Mouse (Mus musculus): ENCODE measurements around the gene Nckipsd. TPM values are rescaled to one million over a fixed set of nuclear protein-coding genes. Genes with fewer than 3 reads are reported as not detected.

Gene Nckipsd
- polyA plus RNA-seq, 1 experiment from 2014 or later, result 9.2 TPM

DNA sequence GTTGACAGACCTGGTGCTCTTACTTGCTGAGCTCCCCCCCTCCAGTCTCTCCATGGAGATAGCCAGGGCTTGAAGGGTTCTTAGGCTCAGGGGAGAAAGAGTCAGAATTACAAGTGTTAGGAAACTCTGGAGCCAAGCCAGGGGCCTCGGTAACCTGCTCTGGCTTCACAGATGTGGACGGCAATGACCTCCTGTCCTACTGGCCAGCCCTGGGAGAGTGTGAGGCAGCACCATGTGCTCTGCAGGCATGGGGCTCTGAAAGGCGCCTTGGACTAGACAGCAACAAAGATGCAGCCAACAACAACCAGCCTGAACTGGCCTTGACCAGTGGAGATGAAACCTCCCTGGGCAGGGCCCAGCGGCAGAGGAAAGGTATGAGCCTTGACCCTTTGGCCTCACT lies 39.2 kb downstream of the Nckipsd start:
- H3K4me1 ChIP-seq (replicated peaks), result peaks cover 7% of the 10 kb centered on the region; the same call in 1 of the 2 replicates
- no peak overlapping the region for H3K9ac ChIP-seq
- no peaks in the 10 kb centered on the region for H3K36me3 ChIP-seq
- H3K9me3 ChIP-seq (replicated peaks), result no peaks in the 10 kb centered on the region
- no peak overlapping the region for H3K4me2 ChIP-seq
- 78% methylated on average over 4 of the region's 4 CpGs for WGBS
- peaks cover 66% of the 10 kb centered on the region for H3K27me3 ChIP-seq (replicated peaks)
- H3K27ac ChIP-seq (ENCODE audit: poor library complexity, severe bottlenecking), result no peak overlapping the region
- no peak for ATAC-seq (ENCODE audit: insufficient number of reproducible peaks, low FRiP score)
- H3K4me3 ChIP-seq, result no peak overlapping the region

DNA sequence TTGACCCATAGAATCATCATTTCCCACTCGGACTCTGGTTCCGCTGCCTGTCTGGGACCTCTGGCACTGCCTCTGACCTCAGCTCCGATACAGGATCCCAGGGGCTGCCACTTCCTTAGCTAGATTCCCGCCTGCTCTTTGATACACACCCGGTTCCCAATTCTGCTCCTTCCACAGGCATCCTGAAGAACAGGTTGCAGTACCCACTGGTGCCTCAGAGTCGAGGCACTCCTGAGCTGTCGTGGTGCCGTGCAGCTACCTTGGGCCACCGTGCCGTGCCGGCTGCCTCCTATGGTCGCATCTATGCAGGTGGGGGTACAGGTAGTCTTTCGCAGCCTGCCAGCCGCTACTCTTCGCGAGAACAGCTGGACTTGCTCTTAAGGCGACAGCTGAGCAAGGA lies 40.3 kb downstream of the Nckipsd start:
- Histone ChIP-seq H3K27ac (ENCODE audit: poor library complexity, severe bottlenecking) (no peak overlapping the region), H3K36me3 (no peaks in the 10 kb centered on the region), H3K9me3 (replicated peaks) (no peaks in the 10 kb centered on the region), H3K4me3 (no peak overlapping the region), H3K4me2 (no peak overlapping the region), H3K4me1 (replicated peaks) (peaks cover 9% of the 10 kb centered on the region; the same call in 1 of the 2 replicates), H3K27me3 (replicated peaks) (peaks cover 56% of the 10 kb centered on the region), H3K9ac (no peak overlapping the region)
- no peak for ATAC-seq (ENCODE audit: insufficient number of reproducible peaks, low FRiP score)
- 58% methylated on average over 17 of the region's 17 CpGs for WGBS

DNA sequence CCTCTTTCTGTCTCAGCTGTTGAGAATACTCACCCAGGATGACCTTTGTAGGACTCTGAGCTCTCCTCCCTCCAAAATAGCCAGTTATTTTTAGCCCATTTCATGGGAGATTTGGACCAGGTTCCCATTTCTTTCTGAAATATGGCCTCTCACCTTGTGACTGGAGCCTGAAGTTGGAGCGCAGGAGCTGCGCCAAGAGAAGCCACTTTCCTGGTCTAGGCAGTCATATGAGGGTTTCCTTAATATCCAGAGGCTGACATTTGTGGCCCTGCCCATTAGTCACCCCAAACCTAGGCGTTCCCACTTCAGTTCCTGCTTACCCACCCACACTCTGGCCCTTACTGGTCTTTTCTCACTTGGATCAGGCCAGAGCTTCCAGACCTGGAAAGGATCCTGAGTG lies 44.8 kb downstream of the Nckipsd start, which contains the start of gene Slc26a6:
Gene Slc26a6 (plus strand): TSS at position 308 of the 400 bp plus-strand sequence.
- peak within 1 kb of the TSS; percentile 49 for H3K27ac ChIP-seq (ENCODE audit: poor library complexity, severe bottlenecking)
- no peaks in the 10 kb centered on the region for H3K9me3 ChIP-seq (replicated peaks)
- peak within 1 kb of the TSS; percentile 82 for H3K4me2 ChIP-seq
- peaks cover 21% of the 10 kb centered on the region for H3K27me3 ChIP-seq (replicated peaks)
- 87% methylated on average over 3 of the region's 3 CpGs for WGBS
- ATAC-seq (ENCODE audit: insufficient number of reproducible peaks, low FRiP score), result no peak
- H3K4me3 ChIP-seq, result peak within 1 kb of the TSS; percentile 59
- H3K9ac ChIP-seq, result peak within 1 kb of the TSS; percentile 68
- peaks cover 11% of the 10 kb centered on the region for H3K36me3 ChIP-seq
- H3K4me1 ChIP-seq (replicated peaks), result peaks cover 22% of the 10 kb centered on the region

DNA sequence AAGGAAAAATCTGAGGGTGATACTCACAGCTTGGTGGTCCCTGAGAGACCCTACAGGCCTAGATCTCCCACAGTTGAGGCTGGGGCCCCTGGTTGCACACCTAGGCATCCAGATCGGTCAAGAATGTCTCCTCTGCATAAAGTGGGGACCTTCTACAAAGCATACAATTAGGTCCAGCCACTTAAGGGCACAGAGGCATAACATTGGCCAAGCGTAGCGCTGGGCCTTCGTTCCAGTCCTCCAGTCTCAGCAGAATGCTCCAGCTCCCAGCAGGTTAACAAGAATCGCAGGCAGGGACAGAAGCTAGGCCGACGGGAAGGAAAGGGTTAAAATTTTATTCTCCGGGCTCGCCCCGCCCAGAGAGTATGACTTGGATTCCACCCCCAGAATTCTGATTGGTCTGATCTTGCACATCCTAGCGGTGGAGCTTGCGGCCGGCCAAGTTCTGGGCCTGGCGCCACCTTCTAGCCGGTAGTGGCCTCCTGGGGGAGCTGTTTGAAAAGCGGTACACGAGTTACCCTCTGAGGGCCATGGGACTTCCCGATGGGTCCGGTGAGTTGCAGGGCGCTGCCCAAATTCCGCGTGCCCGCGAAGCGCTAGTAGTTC lies 45.6 kb downstream of the Nckipsd start:
- H3K9me3 ChIP-seq (replicated peaks), result no peaks in the 10 kb centered on the region
- peak overlapping the region; percentile 68 for H3K9ac ChIP-seq
- WGBS, result 2% methylated on average over 25 of the region's 25 CpGs
- H3K4me3 ChIP-seq, result peak overlapping the region; percentile 59
- H3K27me3 ChIP-seq (replicated peaks), result peaks cover 15% of the 10 kb centered on the region
- peaks cover 18% of the 10 kb centered on the region for H3K36me3 ChIP-seq
- peak; percentile 86 for ATAC-seq (ENCODE audit: insufficient number of reproducible peaks, low FRiP score)
- peak overlapping the region; percentile 49 for H3K27ac ChIP-seq (ENCODE audit: poor library complexity, severe bottlenecking)
- H3K4me2 ChIP-seq, result peak overlapping the region; percentile 82
- H3K4me1 ChIP-seq (replicated peaks), result peaks cover 24% of the 10 kb centered on the region

DNA sequence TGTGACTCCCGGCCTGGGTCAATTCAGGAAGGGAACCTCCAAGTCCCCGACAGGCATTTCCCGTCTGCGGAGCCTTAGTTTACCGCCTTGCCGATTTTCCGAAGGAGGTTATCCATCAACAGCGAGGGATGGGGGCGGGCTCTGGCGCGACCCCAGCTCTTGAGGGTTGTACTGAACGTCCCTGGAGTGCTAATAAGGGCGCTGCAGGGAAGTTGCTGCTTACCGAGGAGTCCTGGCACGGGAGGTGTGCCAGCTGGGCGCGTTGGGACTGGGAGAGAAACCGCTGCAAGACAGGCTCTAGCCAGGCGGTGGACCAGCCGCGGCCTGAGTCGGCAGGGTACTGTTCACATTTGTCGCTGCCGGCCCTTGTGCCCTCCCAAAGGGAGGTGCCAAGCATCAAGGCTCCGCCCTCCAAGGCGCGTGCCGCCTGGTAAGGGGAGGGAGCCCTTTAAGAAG lies 46.1 kb downstream of the Nckipsd start:
- peak overlapping the region; percentile 82 for H3K4me2 ChIP-seq
- ATAC-seq (ENCODE audit: insufficient number of reproducible peaks, low FRiP score), result peak; percentile 78
- H3K36me3 ChIP-seq, result peaks cover 19% of the 10 kb centered on the region
- peak overlapping the region; percentile 49 for H3K27ac ChIP-seq (ENCODE audit: poor library complexity, severe bottlenecking)
- under 1% methylated on average over 28 of the region's 28 CpGs for WGBS
- peak overlapping the region; percentile 59 for H3K4me3 ChIP-seq
- peaks cover 27% of the 10 kb centered on the region for H3K4me1 ChIP-seq (replicated peaks)
- H3K27me3 ChIP-seq (replicated peaks), result peaks cover 9% of the 10 kb centered on the region; the same call in 1 of the 2 replicates
- H3K9me3 ChIP-seq (replicated peaks), result no peaks in the 10 kb centered on the region
- H3K9ac ChIP-seq, result peak overlapping the region; percentile 68

DNA sequence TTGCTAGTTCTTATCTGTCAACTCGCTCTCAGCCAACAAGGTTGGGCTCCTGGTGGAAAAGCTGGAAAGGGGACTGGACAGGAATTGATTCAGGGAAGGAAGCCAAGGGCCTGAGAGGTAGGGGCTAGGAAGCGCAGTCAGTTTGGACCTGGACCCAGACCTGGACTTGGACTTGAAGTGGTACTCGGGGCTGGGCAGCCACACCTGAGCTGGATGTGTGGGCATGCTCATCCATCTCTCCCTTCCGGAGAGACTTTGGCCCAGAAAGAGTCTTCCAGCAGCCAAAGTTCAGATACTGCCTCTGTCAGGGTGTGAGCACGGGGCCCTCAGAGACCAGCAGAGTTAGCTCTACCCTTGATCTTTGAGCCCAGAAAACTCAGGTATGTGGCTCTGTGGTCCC lies 47.2 kb downstream of the Nckipsd start:
- WGBS, result 45% methylated on average over 5 of the region's 5 CpGs
- H3K36me3 ChIP-seq, result peaks cover 23% of the 10 kb centered on the region

DNA sequence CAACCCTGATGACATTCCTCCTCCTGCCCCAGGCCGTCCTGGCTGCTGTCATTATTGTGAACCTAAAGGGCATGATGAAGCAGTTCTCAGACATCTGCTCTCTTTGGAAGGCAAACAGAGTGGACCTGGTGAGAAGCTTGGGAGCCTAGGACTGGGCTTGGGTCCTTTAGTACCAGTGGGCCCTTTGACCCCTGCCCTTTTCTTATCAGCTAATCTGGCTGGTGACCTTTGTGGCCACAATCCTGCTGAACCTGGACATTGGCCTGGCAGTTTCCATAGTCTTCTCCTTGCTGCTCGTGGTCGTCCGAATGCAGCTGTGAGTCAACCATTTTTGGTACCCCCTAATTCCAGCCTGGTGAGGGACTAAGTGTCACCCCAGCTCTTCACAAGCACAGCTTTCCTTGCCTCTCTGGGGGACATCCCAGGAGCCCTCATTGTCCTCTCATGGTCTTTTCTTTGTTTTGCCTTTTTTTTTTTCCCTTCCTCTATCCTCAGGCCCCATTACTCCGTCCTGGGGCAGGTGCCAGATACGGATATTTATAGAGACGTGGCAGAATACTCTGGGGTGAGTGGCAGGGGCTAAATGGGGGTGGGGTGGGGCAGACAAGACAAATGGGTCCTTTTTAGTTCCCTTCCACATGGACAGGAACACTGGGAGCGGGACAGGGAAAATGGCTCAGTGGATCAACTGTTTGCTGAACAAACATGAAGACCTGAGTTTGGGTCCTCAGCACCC lies 50.8 kb downstream of the Nckipsd start:
- Histone ChIP-seq H3K36me3 (peaks cover 36% of the 10 kb centered on the region), H3K27ac (ENCODE audit: poor library complexity, severe bottlenecking) (no peak overlapping the region)
- WGBS, result 66% methylated on average over 8 of the region's 8 CpGs

More for the DNA sequence above, 47.2 kb downstream of the Nckipsd start:
- H3K27me3 ChIP-seq (replicated peaks), result 0 out of 2 replicates have a peak, but pooled peaks cover 3% of the 10 kb centered on the region
- ATAC-seq (ENCODE audit: insufficient number of reproducible peaks, low FRiP score), result no peak
- no peak overlapping the region for H3K9ac ChIP-seq
- peak overlapping the region; percentile 82; the same call in 1 of the 2 replicates for H3K4me2 ChIP-seq
- no peak overlapping the region for H3K27ac ChIP-seq (ENCODE audit: poor library complexity, severe bottlenecking)
- peaks cover 27% of the 10 kb centered on the region for H3K4me1 ChIP-seq (replicated peaks)
- H3K9me3 ChIP-seq (replicated peaks), result no peaks in the 10 kb centered on the region
- no peak overlapping the region for H3K4me3 ChIP-seq

More for the DNA sequence above, 50.8 kb downstream of the Nckipsd start:
- no peak overlapping the region for H3K4me2 ChIP-seq
- H3K9me3 ChIP-seq (replicated peaks), result no peaks in the 10 kb centered on the region
- no peak overlapping the region for H3K9ac ChIP-seq
- no peaks in the 10 kb centered on the region for H3K27me3 ChIP-seq (replicated peaks)
- no peak for ATAC-seq (ENCODE audit: insufficient number of reproducible peaks, low FRiP score)
- H3K4me3 ChIP-seq, result no peak overlapping the region
- H3K4me1 ChIP-seq (replicated peaks), result peaks cover 15% of the 10 kb centered on the region

Small RNA genes lying within 50 kb of the gene (microRNA-seq; reads per million reads assigned to microRNA genes)
- gene Gm23156, result not detected

Other genes starting within 250 kb of the Nckipsd start
- gene Impdh2, start 248.1 kb upstream of the Nckipsd start, polyA plus RNA-seq (2016; fragmentation: Nextera tagmentation; extraction: Ambion mirVana), result 105 and 115 TPM in 2 replicates
- 49.9 and 55.5 TPM in 2 replicates for gene Ndufaf3, start 240.9 kb upstream of the Nckipsd start, polyA plus RNA-seq (2016; fragmentation: Nextera tagmentation; extraction: Ambion mirVana)
- gene Dalrd3, start 238.5 kb upstream of the Nckipsd start, polyA plus RNA-seq (2016; fragmentation: Nextera tagmentation; extraction: Ambion mirVana), result 89.4 and 91.4 TPM in 2 replicates
- 79.4 and 80.8 TPM in 2 replicates for gene Wdr6, start 229.6 kb upstream of the Nckipsd start, polyA plus RNA-seq (2016; fragmentation: Nextera tagmentation; extraction: Ambion mirVana)
- 18.9 and 21.2 TPM in 2 replicates for gene P4htm, start 210.7 kb upstream of the Nckipsd start, polyA plus RNA-seq (2016; fragmentation: Nextera tagmentation; extraction: Ambion mirVana)
- gene Arih2, start 159.0 kb upstream of the Nckipsd start, polyA plus RNA-seq (2016; fragmentation: Nextera tagmentation; extraction: Ambion mirVana), result 49.1 and 49.7 TPM in 2 replicates
- 57.1 and 59.3 TPM in 2 replicates for gene Slc25a20, start 146.3 kb upstream of the Nckipsd start, polyA plus RNA-seq (2016; fragmentation: Nextera tagmentation; extraction: Ambion mirVana)
- 41.8 and 44.0 TPM in 2 replicates for gene Prkar2a, start 119.1 kb upstream of the Nckipsd start, polyA plus RNA-seq (2016; fragmentation: Nextera tagmentation; extraction: Ambion mirVana)
- 45.1 and 47.7 TPM in 2 replicates for gene Ip6k2, start 24.6 kb upstream of the Nckipsd start, polyA plus RNA-seq (2016; fragmentation: Nextera tagmentation; extraction: Ambion mirVana)
- gene Celsr3, start 18.0 kb downstream of the Nckipsd start, polyA plus RNA-seq (2016; fragmentation: Nextera tagmentation; extraction: Ambion mirVana), result 0.08 and 0.09 TPM in 2 replicates
- gene Slc26a6, start 44.9 kb downstream of the Nckipsd start, polyA plus RNA-seq (2016; fragmentation: Nextera tagmentation; extraction: Ambion mirVana), result 6.0 and 8.0 TPM in 2 replicates
- gene Tmem89, start 106.3 kb downstream of the Nckipsd start, polyA plus RNA-seq (2016; fragmentation: Nextera tagmentation; extraction: Ambion mirVana), result not detected in 2 replicates
- gene Uqcrc1, start 128.3 kb downstream of the Nckipsd start, polyA plus RNA-seq (2016; fragmentation: Nextera tagmentation; extraction: Ambion mirVana), result 738 and 745 TPM in 2 replicates
- 1.1 and 1.3 TPM in 2 replicates for gene Col7a1, start 145.2 kb downstream of the Nckipsd start, polyA plus RNA-seq (2016; fragmentation: Nextera tagmentation; extraction: Ambion mirVana)
- gene Ucn2, start 177.6 kb downstream of the Nckipsd start, polyA plus RNA-seq (2016; fragmentation: Nextera tagmentation; extraction: Ambion mirVana), result not detected in 2 replicates
- 3.0 and 4.3 TPM in 2 replicates for gene Pfkfb4, start 183.4 kb downstream of the Nckipsd start, polyA plus RNA-seq (2016; fragmentation: Nextera tagmentation; extraction: Ambion mirVana)
- 67.5 and 70.3 TPM in 2 replicates for gene Shisa5, start 230.2 kb downstream of the Nckipsd start, polyA plus RNA-seq (2016; fragmentation: Nextera tagmentation; extraction: Ambion mirVana)